Mouse (Mus musculus) liver, postnatal 0 days (tissue): ENCODE measurements around the gene Azi2. TPM values are rescaled to one million over a fixed set of nuclear protein-coding genes. Genes with fewer than 3 reads are reported as not detected.

Experiments used
- ATAC-seq: fragments of 200-750 bp; cut with Nextera tagmentation; 2 replicates; pipeline ENCODE4 v1.8.0; 2017; ENCODE audit warnings: mild to moderate bottlenecking, moderate library complexity
- DNase-seq: peaks from one replicate; pipeline ENCODE4 v3.0.0-alpha.2; 2016
- H3K27ac ChIP-seq: fragments of 300-500 bp; sonication (generic); 2 replicates; pipeline ENCODE4 v1.5.1; 2014; ENCODE audit warnings: antibody characterized with exemption, moderate library complexity, mild to moderate bottlenecking, low read depth
- H3K27me3 ChIP-seq: fragments of 300-500 bp; sonication (generic); 2 replicates; pipeline ENCODE4 v1.6.1; 2014; ENCODE audit warnings: low read length, control low read depth, mixed read lengths; ENCODE audit not compliant: insufficient read depth
- H3K36me3 ChIP-seq: fragments of 300-500 bp; sonication (generic); replicated peaks from 2 replicates; pipeline ENCODE4 v1.6.1; 2014; ENCODE audit warnings: mild to moderate bottlenecking, control low read depth, low read length, moderate library complexity, mixed read lengths; ENCODE audit not compliant: insufficient read depth
- H3K4me1 ChIP-seq: fragments of 300-500 bp; sonication (generic); 2 replicates; pipeline ENCODE4 v1.6.1; 2014; ENCODE audit warnings: antibody characterized with exemption, mild to moderate bottlenecking, control low read depth; ENCODE audit not compliant: insufficient read depth
- H3K4me2 ChIP-seq: fragments of 300-500 bp; sonication (generic); 2 replicates; pipeline ENCODE4 v1.6.1; 2014; ENCODE audit warnings: low read depth, mild to moderate bottlenecking, low read length, moderate library complexity, mixed read lengths
- H3K4me3 ChIP-seq: fragments of 300-500 bp; sonication (generic); 2 replicates; pipeline ENCODE4 v1.5.1; 2014; ENCODE audit warnings: low read depth, low read length
- H3K9ac ChIP-seq: fragments of 300-500 bp; sonication (generic); replicated peaks from 2 replicates; pipeline ENCODE4 v1.6.1; 2014; ENCODE audit warnings: mild to moderate bottlenecking, moderate library complexity
- H3K9me3 ChIP-seq: fragments of 300-500 bp; sonication (generic); 2 replicates; pipeline ENCODE4 v1.6.1; 2016; ENCODE audit warnings: mild to moderate bottlenecking, control low read depth, low read length, mixed read lengths
- CTCF ChIP-seq: sonication (generic); IDR thresholded peaks from 2 replicates; pipeline ENCODE4 v1.5.1; 2016; ENCODE audit warnings: antibody characterized with exemption, low read depth
- EP300 ChIP-seq: IDR thresholded peaks from 2 replicates; pipeline ENCODE4 v1.6.1; 2016; ENCODE audit warnings: antibody characterized with exemption, low read depth, mild to moderate bottlenecking
- WGBS: fragments of 180-500 bp; shearing (Covaris S2); extraction: QIAGEN DNeasy Blood & Tissue Kit; methylation state at CpG from one replicate; pipeline ENCODE4 v1.1.7; 2014; ENCODE audit not compliant: insufficient replicate concordance; 5-methylcytosine and 5-hydroxymethylcytosine counted together
- microRNA-seq: library from miRNA; unstranded; fragments of <30 nt; microRNA quantifications from one replicate; pipeline ENCODE4, GENCODE M21; 2016
- polyA plus RNA-seq: library from polyadenylated mRNA; unstranded; fragments of >200 nt; fragmentation: Nextera tagmentation; extraction: Ambion mirVana; gene quantifications from 2 replicates; pipeline ENCODE4 v1.2.1, GENCODE M21; 2015

The Azi2 gene
- polyA plus RNA-seq, 1 experiment from 2014 or later = 31.7 TPM

- WGBS = 77% methylated on average over 2 of the region's 2 CpGs
- no peak for DNase-seq
- no peak overlapping the region for H3K27ac ChIP-seq
These were observed 61.5 kb downstream of the Azi2 start for GRCm38 (mm10) chr9:118101802-118102201.

GRCm38 (mm10) chr9:118108527-118109011, 68.3 kb downstream of the Azi2 start:
- Histone ChIP-seq H3K4me1 (no peaks in the 10 kb centered on the region), H3K27me3 (no peaks in the 10 kb centered on the region), H3K4me2 (no peak overlapping the region), H3K36me3 (no peaks in the 10 kb centered on the region), H3K4me3 (no peak overlapping the region), H3K9ac (no peak overlapping the region), H3K27ac (no peak overlapping the region), H3K9me3 (no peaks in the 10 kb centered on the region)
- TF ChIP-seq EP300 = no peak
- no peak for TF ChIP-seq CTCF
- WGBS = 80% methylated on average over 4 of the region's 4 CpGs
- no peak for ATAC-seq
- DNase-seq = no peak

More at GRCm38 (mm10) chr9:118101802-118102201, 61.5 kb downstream of the Azi2 start:
- Histone ChIP-seq H3K36me3 (no peaks in the 10 kb centered on the region), H3K9me3 (no peaks in the 10 kb centered on the region), H3K4me2 (no peak overlapping the region), H3K4me1 (no peaks in the 10 kb centered on the region), H3K27me3 (no peaks in the 10 kb centered on the region), H3K9ac (no peak overlapping the region), H3K4me3 (no peak overlapping the region)
- no peak for TF ChIP-seq CTCF
- TF ChIP-seq EP300 = no peak
- 0 out of 2 replicates have a peak, but pooled peaks have one; percentile 17 for ATAC-seq

- H3K36me3 ChIP-seq = no peaks in the 10 kb centered on the region
- H3K4me2 ChIP-seq = no peak overlapping the region
- 72% methylated on average over 7 of the region's 7 CpGs for WGBS
- no peaks in the 10 kb centered on the region for H3K27me3 ChIP-seq
- ATAC-seq (no peak), DNase-seq (no peak)
- H3K9ac ChIP-seq = no peak overlapping the region
- H3K4me3 ChIP-seq = no peak overlapping the region
- TF ChIP-seq CTCF = no peak
- no peak for TF ChIP-seq EP300
- no peak overlapping the region for H3K27ac ChIP-seq
- H3K4me1 ChIP-seq = no peaks in the 10 kb centered on the region
- no peaks in the 10 kb centered on the region for H3K9me3 ChIP-seq
These were observed 69.5 kb downstream of the Azi2 start for GRCm38 (mm10) chr9:118109697-118110359.

GRCm38 (mm10) chr9:118110360-118110710, 70.0 kb downstream of the Azi2 start:
- Histone ChIP-seq H3K4me3 (no peak overlapping the region), H3K27me3 (no peaks in the 10 kb centered on the region), H3K4me2 (no peak overlapping the region), H3K4me1 (no peaks in the 10 kb centered on the region), H3K27ac (no peak overlapping the region), H3K9me3 (no peaks in the 10 kb centered on the region), H3K36me3 (no peaks in the 10 kb centered on the region), H3K9ac (no peak overlapping the region)
- 65% methylated on average over 2 of the region's 2 CpGs for WGBS
- no peak for TF ChIP-seq EP300
- no peak for TF ChIP-seq CTCF
- ATAC-seq (no peak), DNase-seq (no peak)

Small RNA genes lying within 50 kb of the gene (microRNA-seq; reads per million reads assigned to microRNA genes)
- gene Gm22008 = not detected

Other genes with a start within 250 kb of the Azi2 start
- 40.0 and 47.1 TPM in 2 replicates for gene Cmc1, start 109.7 kb downstream of the Azi2 start, polyA plus RNA-seq